Mouse (Mus musculus): Measurements from ENCODE around the gene Zyx. TPM values are rescaled to one million over a fixed set of nuclear protein-coding genes. Genes with fewer than 3 reads are reported as not detected.

Zyx gene
- total and polyA plus RNA-seq, 3 experiments = 19.1 to 319 (median 70.2) TPM

DNA sequence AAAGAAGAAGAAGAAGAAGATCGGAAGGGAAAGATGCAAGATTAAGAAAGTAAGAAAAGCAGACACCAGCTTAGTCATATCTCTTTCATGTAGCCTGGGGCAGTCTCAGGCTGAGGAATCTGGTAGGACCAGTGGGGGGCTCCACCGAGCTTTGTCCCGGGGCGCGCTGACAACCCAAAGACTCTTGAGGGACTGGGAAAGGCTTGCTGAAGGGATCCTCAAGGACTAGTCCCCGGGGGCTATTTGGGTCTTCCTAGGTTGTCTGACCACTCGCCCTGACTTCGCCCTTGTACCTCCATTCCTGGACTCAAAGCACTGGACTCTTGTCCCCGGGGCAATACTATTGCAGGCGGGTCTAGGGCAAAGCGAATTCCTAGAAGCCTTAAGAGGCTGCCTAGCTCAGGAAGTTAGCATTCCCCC lies 414 bp upstream of the Zyx start:
- DNase-seq (ENCODE audit: low spot score) (peak; percentile 79), ATAC-seq (ENCODE audit: extremely low read depth, insufficient number of reproducible peaks, low FRiP score, poor library complexity, severe bottlenecking) (0 out of 2 replicates have a peak, but pooled peaks have one; percentile 22)
- Histone ChIP-seq H3K4me1 (ENCODE audit: insufficient read depth, low read depth, low read length) (peaks cover 47% of the 10 kb centered on the region), H3K36me3 (replicated peaks) (peaks cover 6% of the 10 kb centered on the region), H3K27me3 (ENCODE audit: insufficient read depth, low read length) (peaks cover 13% of the 10 kb centered on the region; the same call in 1 of the 2 replicates), H3K9me3 (replicated peaks) (no peaks in the 10 kb centered on the region), H3K4me3 (ENCODE audit: low read depth, low read length) (peak overlapping the region; percentile 81)
- TF ChIP-seq GATA2 (IDR thresholded peaks at IDR 0.05; ENCODE audit: borderline replicate concordance, low read depth, low read length) (no peak), POLR2AphosphoS5 (IDR thresholded peaks at IDR 0.05; ENCODE audit: insufficient replicate concordance, low read depth, low read length) (no peak), GATA1 (IDR thresholded peaks at IDR 0.05; ENCODE audit: borderline replicate concordance, low read length) (no peak), TAL1 (conservative IDR thresholded peaks at IDR 0.05; ENCODE audit: low read depth, low read length) (no peak), CTCF (IDR thresholded peaks at IDR 0.05; ENCODE audit: low read depth, low read length) (no peak)

DNA sequence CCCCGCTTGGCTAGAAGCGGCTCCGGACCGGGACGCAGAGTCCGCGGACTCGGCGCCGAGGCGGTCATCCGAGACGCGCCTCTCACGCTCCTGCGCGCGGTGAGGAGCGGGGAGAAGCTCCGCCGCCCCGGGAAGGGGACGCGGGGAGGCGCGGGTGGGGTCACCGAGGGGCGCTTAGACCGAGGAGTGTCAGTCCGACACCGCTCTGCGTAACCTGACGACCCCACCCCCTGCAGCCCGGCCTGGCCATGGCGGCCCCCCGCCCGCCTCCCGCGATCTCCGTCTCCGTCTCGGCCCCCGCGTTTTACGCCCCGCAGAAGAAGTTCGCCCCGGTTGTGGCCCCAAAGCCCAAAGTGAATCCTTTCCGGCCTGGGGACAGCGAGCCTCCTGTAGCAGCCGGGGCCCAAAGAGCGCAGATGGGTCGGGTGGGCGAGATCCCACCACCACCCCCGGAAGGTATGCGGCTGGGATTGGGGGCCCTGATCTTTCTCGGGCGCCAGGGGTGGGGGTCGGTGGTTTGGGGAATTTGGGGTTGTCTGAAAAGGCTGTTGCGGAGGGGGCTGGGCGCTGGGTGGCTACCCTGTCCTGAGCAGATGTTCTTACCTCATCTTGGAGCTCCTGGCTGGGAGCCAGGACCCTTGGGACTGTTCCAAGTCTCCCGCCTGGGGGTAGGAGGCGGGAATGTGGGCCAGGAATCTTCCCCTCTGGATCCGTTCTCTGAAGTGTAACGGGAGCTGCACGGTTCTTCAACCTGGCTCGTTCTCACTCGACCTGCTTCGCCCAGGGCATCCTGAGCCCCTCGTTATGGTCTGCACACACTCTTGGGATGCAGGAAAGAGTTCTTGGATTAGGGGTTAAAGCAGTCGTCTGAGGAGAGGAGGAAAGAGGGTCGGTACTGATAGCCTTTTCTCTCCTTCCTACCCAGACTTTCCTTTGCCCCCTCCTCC lies 864 bp downstream of the Zyx start:
- Histone ChIP-seq H3K9me3 (replicated peaks) (no peaks in the 10 kb centered on the region), H3K36me3 (replicated peaks) (peaks cover 6% of the 10 kb centered on the region), H3K4me3 (ENCODE audit: low read depth, low read length) (peak overlapping the region; percentile 81), H3K27me3 (ENCODE audit: insufficient read depth, low read length) (peaks cover 9% of the 10 kb centered on the region; the same call in 1 of the 2 replicates), H3K4me1 (ENCODE audit: insufficient read depth, low read depth, low read length) (peaks cover 57% of the 10 kb centered on the region)
- peak; percentile 32 for DNase-seq (ENCODE audit: low spot score)
- ATAC-seq (ENCODE audit: extremely low read depth, insufficient number of reproducible peaks, low FRiP score, poor library complexity, severe bottlenecking) = no peak
- no peak for TF ChIP-seq POLR2AphosphoS5 (IDR thresholded peaks at IDR 0.05; ENCODE audit: insufficient replicate concordance, low read depth, low read length)
- no peak for TF ChIP-seq GATA2 (IDR thresholded peaks at IDR 0.05; ENCODE audit: borderline replicate concordance, low read depth, low read length)
- no peak for TF ChIP-seq CTCF (IDR thresholded peaks at IDR 0.05; ENCODE audit: low read depth, low read length)
- no peak for TF ChIP-seq TAL1 (conservative IDR thresholded peaks at IDR 0.05; ENCODE audit: low read depth, low read length)
- no peak for TF ChIP-seq GATA1 (IDR thresholded peaks at IDR 0.05; ENCODE audit: borderline replicate concordance, low read length)

DNA sequence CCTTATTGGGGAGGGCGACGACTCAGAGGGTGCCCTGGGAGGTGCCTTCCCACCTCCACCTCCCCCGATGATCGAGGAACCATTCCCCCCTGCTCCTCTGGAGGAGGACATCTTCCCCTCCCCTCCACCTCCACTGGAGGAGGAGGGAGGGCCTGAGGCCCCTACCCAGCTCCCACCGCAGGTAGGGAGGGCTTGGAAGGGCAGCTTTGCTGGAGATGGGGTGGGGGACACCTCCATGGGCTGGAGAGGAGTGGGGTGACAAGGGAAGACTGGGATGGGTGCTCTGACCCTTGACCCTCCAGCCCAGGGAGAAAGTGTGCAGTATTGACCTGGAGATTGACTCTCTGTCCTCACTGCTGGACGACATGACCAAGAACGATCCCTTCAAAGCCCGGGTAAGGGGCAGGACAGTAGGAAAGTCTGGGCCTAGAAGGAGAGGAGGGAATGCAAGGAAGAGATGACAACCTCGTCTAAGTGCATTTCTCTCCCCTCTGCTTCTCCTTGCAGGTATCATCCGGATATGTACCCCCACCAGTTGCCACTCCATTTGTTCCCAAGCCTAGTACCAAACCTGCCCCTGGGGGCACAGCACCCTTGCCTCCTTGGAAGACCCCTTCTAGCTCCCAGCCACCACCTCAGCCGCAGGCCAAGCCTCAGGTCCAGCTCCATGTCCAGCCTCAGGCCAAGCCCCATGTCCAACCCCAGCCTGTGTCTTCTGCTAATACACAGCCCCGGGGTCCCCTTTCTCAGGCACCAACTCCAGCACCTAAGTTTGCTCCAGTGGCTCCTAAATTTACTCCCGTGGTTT lies 1.7 kb downstream of the Zyx start:
- H3K36me3 ChIP-seq (replicated peaks) = peaks cover 14% of the 10 kb centered on the region
- DNase-seq (ENCODE audit: low spot score) (no peak), ATAC-seq (ENCODE audit: extremely low read depth, insufficient number of reproducible peaks, low FRiP score, poor library complexity, severe bottlenecking) (no peak)
- TF ChIP-seq CTCF (IDR thresholded peaks at IDR 0.05; ENCODE audit: low read depth, low read length) = no peak
- no peak for TF ChIP-seq TAL1 (conservative IDR thresholded peaks at IDR 0.05; ENCODE audit: low read depth, low read length)
- H3K9me3 ChIP-seq (replicated peaks) = no peaks in the 10 kb centered on the region
- peaks cover 5% of the 10 kb centered on the region; the same call in 1 of the 2 replicates for H3K27me3 ChIP-seq (ENCODE audit: insufficient read depth, low read length)
- peaks cover 57% of the 10 kb centered on the region for H3K4me1 ChIP-seq (ENCODE audit: insufficient read depth, low read depth, low read length)
- H3K4me3 ChIP-seq (ENCODE audit: low read depth, low read length) = peak overlapping the region; percentile 81

DNA sequence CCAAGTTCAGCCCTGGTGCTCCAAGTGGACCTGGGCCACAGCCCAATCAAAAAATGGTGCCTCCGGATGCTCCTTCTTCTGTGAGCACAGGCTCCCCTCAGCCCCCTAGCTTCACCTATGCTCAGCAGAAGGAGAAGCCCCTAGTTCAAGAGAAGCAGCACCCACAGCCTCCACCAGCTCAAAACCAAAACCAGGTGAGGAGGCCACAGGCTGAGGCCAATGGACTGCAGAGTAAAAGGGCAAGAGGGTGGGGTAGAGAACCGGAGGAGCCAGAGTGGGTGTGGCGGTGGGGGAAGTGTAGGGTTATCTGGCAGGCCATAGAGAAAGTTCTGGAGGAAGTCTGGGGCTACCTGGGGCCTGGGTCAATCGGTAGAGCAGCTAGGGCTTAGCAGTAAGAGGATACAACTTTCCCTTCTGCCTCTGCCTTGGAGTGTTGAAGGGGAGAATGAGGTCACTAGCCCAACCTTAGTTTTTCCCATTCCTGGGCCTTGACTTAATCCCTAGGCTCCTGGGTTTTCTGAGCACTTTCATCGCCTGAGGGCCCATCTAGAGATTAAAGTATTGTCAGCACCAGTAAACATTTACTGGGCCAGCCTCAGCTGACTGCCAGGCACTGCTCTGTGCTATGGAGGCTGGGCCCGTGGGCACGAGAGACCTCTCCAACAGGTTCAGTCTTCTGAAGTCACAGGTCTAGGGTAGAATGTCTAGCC lies 2.5 kb downstream of the Zyx start:
- Histone ChIP-seq H3K4me1 (ENCODE audit: insufficient read depth, low read depth, low read length) (peaks cover 57% of the 10 kb centered on the region), H3K27me3 (ENCODE audit: insufficient read depth, low read length) (peaks cover 5% of the 10 kb centered on the region; the same call in 1 of the 2 replicates)
- ATAC-seq (ENCODE audit: extremely low read depth, insufficient number of reproducible peaks, low FRiP score, poor library complexity, severe bottlenecking) = no peak

DNA sequence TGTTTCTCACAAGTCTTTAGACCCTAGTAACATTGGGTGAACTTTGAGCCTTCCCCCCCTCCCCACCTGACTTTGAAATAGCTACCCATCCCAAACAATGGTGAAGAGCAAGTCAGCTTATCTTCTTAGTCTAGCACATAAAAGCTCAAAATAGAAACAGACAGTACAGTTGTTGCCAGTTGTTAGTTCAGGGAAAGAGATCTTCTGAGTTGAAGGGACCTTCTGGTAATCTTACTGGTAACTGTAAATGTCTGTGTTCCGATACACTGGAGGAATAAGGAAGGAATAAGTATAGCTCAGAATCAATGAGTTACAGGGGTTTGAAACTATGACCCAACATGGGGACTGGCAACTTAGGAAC lies 3.0 kb downstream of the Zyx start:
- peaks cover 57% of the 10 kb centered on the region for H3K4me1 ChIP-seq (ENCODE audit: insufficient read depth, low read depth, low read length)
- H3K9me3 ChIP-seq (replicated peaks) = no peaks in the 10 kb centered on the region
- no peak overlapping the region; the same call in 1 of the 2 replicates for H3K4me3 ChIP-seq (ENCODE audit: low read depth, low read length)
- TF ChIP-seq TAL1 (conservative IDR thresholded peaks at IDR 0.05; ENCODE audit: low read depth, low read length) = no peak
- no peak for TF ChIP-seq POLR2AphosphoS5 (IDR thresholded peaks at IDR 0.05; ENCODE audit: insufficient replicate concordance, low read depth, low read length)
- TF ChIP-seq GATA2 (IDR thresholded peaks at IDR 0.05; ENCODE audit: borderline replicate concordance, low read depth, low read length) = no peak
- TF ChIP-seq CTCF (IDR thresholded peaks at IDR 0.05; ENCODE audit: low read depth, low read length) = no peak
- TF ChIP-seq GATA1 (IDR thresholded peaks at IDR 0.05; ENCODE audit: borderline replicate concordance, low read length) = no peak
- H3K36me3 ChIP-seq (replicated peaks) = peaks cover 27% of the 10 kb centered on the region
- DNase-seq (ENCODE audit: low spot score) = no peak
- ATAC-seq (ENCODE audit: extremely low read depth, insufficient number of reproducible peaks, low FRiP score, poor library complexity, severe bottlenecking) = no peak
- peaks cover 5% of the 10 kb centered on the region; the same call in 1 of the 2 replicates for H3K27me3 ChIP-seq (ENCODE audit: insufficient read depth, low read length)

More for the DNA sequence above, 2.5 kb downstream of the Zyx start:
- H3K9me3 ChIP-seq (replicated peaks) = no peaks in the 10 kb centered on the region
- no peak for TF ChIP-seq GATA2 (IDR thresholded peaks at IDR 0.05; ENCODE audit: borderline replicate concordance, low read depth, low read length)
- no peak for TF ChIP-seq TAL1 (conservative IDR thresholded peaks at IDR 0.05; ENCODE audit: low read depth, low read length)
- no peak for TF ChIP-seq POLR2AphosphoS5 (IDR thresholded peaks at IDR 0.05; ENCODE audit: insufficient replicate concordance, low read depth, low read length)
- TF ChIP-seq CTCF (IDR thresholded peaks at IDR 0.05; ENCODE audit: low read depth, low read length) = no peak
- no peak for TF ChIP-seq GATA1 (IDR thresholded peaks at IDR 0.05; ENCODE audit: borderline replicate concordance, low read length)
- peak overlapping the region; percentile 11; the same call in 1 of the 2 replicates for H3K4me3 ChIP-seq (ENCODE audit: low read depth, low read length)
- DNase-seq (ENCODE audit: low spot score) = peak; percentile 36
- peaks cover 21% of the 10 kb centered on the region for H3K36me3 ChIP-seq (replicated peaks)
